Mouse (Mus musculus) G1E-ER4 (cell line): ENCODE measurements around the gene Glt6d1. TPM values are rescaled to one million over a fixed set of nuclear protein-coding genes. Genes with fewer than 3 reads are reported as not detected.

Experiments used
- GATA1 ChIP-seq: IDR thresholded peaks from one replicate; pipeline ENCODE4 v1.8.0; 2012; ENCODE audit warnings: low read length, inconsistent platforms
- polyA plus RNA-seq: library from polyadenylated mRNA; stranded (reverse); fragments of >175 nt; gene quantifications from 2 replicates; pipeline ENCODE4 v1.2.3, GENCODE M21; 2012

Glt6d1 gene
- polyA plus RNA-seq, 1 experiment: not detected

GRCm38 (mm10) chr2:25765269-25765668 is 50.4 kb downstream of the Glt6d1 start, which contains the start of gene Lcn3:
TSS of gene Lcn3 (plus strand) at chr2:25765569.
- TF ChIP-seq GATA1: no peak

GRCm38 (mm10) chr2:25758064-25758625 is 57.5 kb downstream of the Glt6d1 start:
- TF ChIP-seq GATA1: no peak

DNA sequence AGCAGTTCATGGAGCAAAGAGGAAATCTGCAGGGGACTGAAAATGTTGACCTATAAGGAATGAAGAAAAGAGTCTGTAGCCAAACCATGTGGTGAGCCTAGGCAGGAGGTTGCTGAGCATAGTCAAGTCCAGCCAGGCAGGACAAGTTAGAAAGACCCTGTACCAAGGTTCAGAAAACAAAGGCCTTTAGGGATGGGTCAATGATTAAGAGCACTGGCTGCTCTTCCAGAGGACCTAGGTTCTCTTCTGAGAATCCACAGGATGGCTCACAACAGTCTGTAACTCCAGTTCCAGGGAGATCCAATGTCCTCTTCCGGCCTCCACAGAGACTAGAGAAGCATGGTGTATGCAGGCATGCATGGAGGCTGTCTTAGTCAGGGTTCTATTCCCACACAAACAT is 61.4 kb downstream of the Glt6d1 start:
- TF ChIP-seq GATA1: no peak

Other genes starting within 250 kb of the Glt6d1 start
- gene Mamdc4, start 241.0 kb downstream of the Glt6d1 start, polyA plus RNA-seq: 0.52 and 0.69 TPM in 2 replicates
- gene Phpt1, start 240.6 kb downstream of the Glt6d1 start, polyA plus RNA-seq: 3.2 and 4.9 TPM in 2 replicates
- gene Ajm1, start 234.1 kb downstream of the Glt6d1 start, polyA plus RNA-seq: 0.09 and 0.13 TPM in 2 replicates
- gene Rabl6, start 207.3 kb downstream of the Glt6d1 start, polyA plus RNA-seq: 86.8 and 89.3 TPM in 2 replicates
- gene Ccdc183, start 198.2 kb downstream of the Glt6d1 start, polyA plus RNA-seq: not detected in 2 replicates
- not detected in 2 replicates for gene Tmem141, start 193.8 kb downstream of the Glt6d1 start, polyA plus RNA-seq
- not detected in 2 replicates for gene Fcna, start 187.8 kb downstream of the Glt6d1 start, polyA plus RNA-seq
- not detected in 2 replicates for gene Lcn8, start 162.7 kb downstream of the Glt6d1 start, polyA plus RNA-seq
- gene Lcn5, start 157.9 kb downstream of the Glt6d1 start, polyA plus RNA-seq: not detected in 2 replicates
- not detected in 2 replicates for gene Lcn6, start 139.1 kb downstream of the Glt6d1 start, polyA plus RNA-seq
- not detected in 2 replicates for gene Lcn10, start 133.1 kb downstream of the Glt6d1 start, polyA plus RNA-seq
- not detected in 2 replicates for gene Obp2a, start 115.8 kb downstream of the Glt6d1 start, polyA plus RNA-seq
- gene Bmyc, start 109.1 kb downstream of the Glt6d1 start, polyA plus RNA-seq: not detected in 2 replicates
- not detected in 2 replicates for gene Obp2b, start 78.8 kb downstream of the Glt6d1 start, polyA plus RNA-seq
- gene Lcn3, start 50.3 kb downstream of the Glt6d1 start, polyA plus RNA-seq: not detected in 2 replicates
- gene Lcn11, start 38.8 kb downstream of the Glt6d1 start, polyA plus RNA-seq: not detected in 2 replicates
- not detected in 2 replicates for gene Gm13539, start 33.6 kb downstream of the Glt6d1 start, polyA plus RNA-seq
- not detected in 2 replicates for gene Lcn9, start 7.3 kb upstream of the Glt6d1 start, polyA plus RNA-seq
- not detected in 2 replicates for gene Sohlh1, start 31.4 kb upstream of the Glt6d1 start, polyA plus RNA-seq
- gene Kcnt1, start 47.9 kb upstream of the Glt6d1 start, polyA plus RNA-seq: not detected in 2 replicates
- 5.9 and 6.3 TPM in 2 replicates for gene Camsap1, start 167.4 kb upstream of the Glt6d1 start, polyA plus RNA-seq
- 116 and 161 TPM in 2 replicates for gene Ubac1, start 205.9 kb upstream of the Glt6d1 start, polyA plus RNA-seq